Mouse (Mus musculus) cerebellum, adult 2 months (tissue): ENCODE data around the gene Alkbh5. TPM values are rescaled to one million over a fixed set of nuclear protein-coding genes. Genes with fewer than 3 reads are reported as not detected.
"Not testable (repeated sequence)": the region's sequence is repeated elsewhere in the genome, so short reads cannot be mapped to it uniquely, and the experiment has no call there.

Experiments
- DNase-seq, 2 experiments: peaks; one replicate each; pipeline ENCODE4 v3.0.0; 2021
- H3K27ac ChIP-seq: fragments of 200-500 bp; 2 replicates; pipeline ENCODE4 v1.5.1; 2012; ENCODE audit warnings: low read length, control low read depth, inconsistent platforms; ENCODE audit not compliant: insufficient read depth
- H3K27me3 ChIP-seq: fragments of 200-500 bp; 2 replicates; pipeline ENCODE4 v1.6.1; 2012; ENCODE audit warnings: inconsistent platforms, mild to moderate bottlenecking, low read length, moderate library complexity; ENCODE audit not compliant: control insufficient read depth, insufficient read depth
- H3K4me1 ChIP-seq: fragments of 200-500 bp; 2 replicates; pipeline ENCODE4 v1.6.1; 2011; ENCODE audit warnings: low read length; ENCODE audit not compliant: control insufficient read depth, insufficient read depth
- H3K4me3 ChIP-seq: fragments of 200-500 bp; replicated peaks from 2 replicates; pipeline ENCODE3; 2011; ENCODE audit warnings: mild to moderate bottlenecking, low read depth, low read length, control low read depth; ENCODE audit not compliant: insufficient read depth
- CTCF ChIP-seq: fragments of 200-500 bp; IDR thresholded peaks from 2 replicates; pipeline ENCODE4 v1.5.1; 2011; ENCODE audit warnings: low read depth, mild to moderate bottlenecking, control low read depth, low read length, moderate library complexity, borderline replicate concordance; ENCODE audit not compliant: insufficient read depth
- POLR2A ChIP-seq: fragments of 200-500 bp; IDR thresholded peaks from 2 replicates; pipeline ENCODE4 v1.6.1; 2011; ENCODE audit warnings: low read length, control low read depth, borderline replicate concordance; ENCODE audit not compliant: insufficient read depth
- WGBS: fragments of 180-500 bp; shearing (Covaris S2); methylation state at CpG from one replicate; pipeline ENCODE4 v1.1.7; 2018; 5-methylcytosine and 5-hydroxymethylcytosine counted together
- polyA plus RNA-seq: library from polyadenylated mRNA; depleted of rRNA; stranded (reverse); fragments of >200 nt; gene quantifications from 2 replicates; pipeline ENCODE4 v1.2.3, GENCODE M21; 2012

Gene Alkbh5
- polyA plus RNA-seq, 1 experiment: 25.2 TPM

DNA sequence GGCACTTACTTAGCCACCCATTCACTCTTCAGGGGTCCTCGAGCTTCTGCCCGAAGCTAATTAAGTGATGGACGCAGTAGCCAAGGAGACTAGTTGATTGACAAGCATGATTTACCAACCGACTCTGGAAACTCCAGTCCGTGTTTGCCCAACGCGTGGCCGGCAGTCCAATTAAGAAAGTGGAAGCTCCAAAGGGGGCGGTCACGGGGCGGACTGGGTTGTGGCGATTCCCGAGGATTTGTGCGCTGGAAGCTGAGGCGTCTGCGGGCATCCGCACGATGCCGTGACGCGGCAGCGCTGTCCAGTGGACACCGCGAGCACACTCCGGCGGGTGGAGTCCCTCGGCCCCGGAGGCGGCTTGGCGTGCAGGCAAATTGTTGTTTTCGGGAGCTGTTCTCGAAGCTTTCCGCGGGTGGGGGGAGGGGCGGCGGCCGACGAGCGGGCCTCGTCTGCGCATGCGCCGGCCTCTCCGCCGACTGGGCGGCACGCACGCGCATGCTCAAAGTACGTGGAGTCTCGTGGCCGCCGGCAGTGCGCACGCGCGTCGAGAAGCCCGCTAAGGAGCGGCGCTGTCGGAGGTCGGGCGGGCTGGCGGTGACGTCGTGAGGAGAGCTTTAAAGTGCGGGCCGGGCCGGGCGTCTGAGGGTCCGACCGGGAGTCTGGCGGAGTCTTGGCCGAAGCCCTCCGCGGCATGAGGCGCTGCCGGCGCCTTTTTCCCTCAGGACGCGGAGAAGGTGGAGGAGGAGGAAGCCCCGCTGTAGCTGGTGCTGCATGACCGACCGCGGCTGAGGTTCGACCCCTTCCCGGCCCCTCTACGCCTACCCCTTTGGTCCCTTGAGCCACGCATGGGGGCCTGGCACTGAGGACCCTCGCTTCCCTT lies 1.5 kb downstream of the Alkbh5 start:
- WGBS: under 1% methylated on average over 90 of the region's 91 CpGs
- TF ChIP-seq POLR2A (peak; percentile 59), CTCF (no peak)
- Histone ChIP-seq H3K27ac (peak overlapping the region; percentile 87), H3K27me3 (no peaks in the 10 kb centered on the region), H3K4me1 (no peaks in the 10 kb centered on the region), H3K4me3 (peak overlapping the region; percentile 82)
- peak; percentile 97 to 99 for DNase-seq

DNA sequence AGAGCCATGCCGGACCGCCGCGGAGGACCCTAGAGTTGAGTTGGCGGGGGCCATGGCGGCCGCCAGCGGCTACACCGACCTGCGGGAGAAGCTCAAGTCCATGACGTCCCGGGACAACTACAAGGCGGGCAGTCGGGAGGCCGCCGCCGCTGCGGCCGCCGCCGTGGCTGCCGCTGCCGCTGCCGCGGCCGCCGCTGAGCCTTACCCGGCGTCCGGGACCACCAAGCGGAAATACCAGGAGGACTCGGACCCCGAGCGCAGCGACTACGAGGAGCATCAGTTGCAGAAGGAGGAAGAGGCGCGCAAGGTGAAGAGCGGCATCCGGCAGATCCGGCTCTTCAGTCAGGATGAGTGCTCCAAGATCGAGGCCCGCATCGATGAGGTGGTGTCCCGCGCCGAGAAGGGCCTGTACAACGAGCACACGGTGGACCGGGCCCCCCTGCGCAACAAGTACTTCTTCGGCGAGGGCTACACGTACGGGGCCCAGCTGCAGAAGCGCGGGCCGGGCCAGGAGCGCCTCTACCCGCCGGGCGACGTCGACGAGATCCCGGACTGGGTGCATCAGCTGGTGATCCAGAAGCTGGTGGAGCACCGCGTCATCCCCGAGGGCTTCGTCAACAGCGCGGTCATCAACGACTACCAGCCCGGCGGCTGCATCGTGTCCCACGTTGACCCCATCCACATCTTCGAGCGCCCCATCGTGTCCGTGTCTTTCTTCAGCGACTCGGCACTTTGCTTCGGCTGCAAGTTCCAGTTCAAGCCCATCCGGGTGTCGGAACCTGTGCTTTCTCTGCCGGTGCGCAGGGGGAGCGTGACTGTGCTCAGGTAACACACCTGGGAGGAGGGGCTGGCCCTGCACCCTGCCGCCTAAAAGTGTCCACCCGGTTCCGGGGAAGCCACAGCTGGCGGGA lies 2.4 kb downstream of the Alkbh5 start:
- Histone ChIP-seq H3K4me3 (peak overlapping the region; percentile 68), H3K4me1 (no peaks in the 10 kb centered on the region), H3K27ac (peak overlapping the region; percentile 66), H3K27me3 (no peaks in the 10 kb centered on the region)
- WGBS: under 1% methylated on average over 93 of the region's 93 CpGs
- no peak for TF ChIP-seq POLR2A
- no peak for TF ChIP-seq CTCF
- DNase-seq: peak; percentile 44 to 57

DNA sequence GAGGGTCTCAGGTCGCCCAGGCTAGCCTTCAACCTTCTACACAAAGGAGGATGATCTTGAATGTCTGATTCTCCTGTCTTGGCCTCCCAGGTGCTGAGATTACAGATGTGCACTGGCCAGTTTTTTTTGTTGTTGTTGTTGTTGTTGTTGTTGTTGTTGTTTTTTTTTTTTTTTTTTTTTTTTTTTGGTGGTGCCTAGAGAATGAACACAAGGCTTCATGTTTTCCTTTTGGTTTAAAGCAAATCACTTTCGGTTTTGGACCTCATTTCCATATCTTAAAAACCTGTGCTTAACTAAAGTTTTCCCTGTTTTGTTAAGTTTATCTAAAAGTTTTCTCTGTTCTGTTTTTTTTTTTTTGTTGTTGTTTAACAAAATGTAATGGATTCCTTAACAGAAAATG lies 3.4 kb downstream of the Alkbh5 start:
- DNase-seq: no peak
- WGBS: 4% methylated on average over 2 of the region's 2 CpGs
- H3K4me1 ChIP-seq: no peaks in the 10 kb centered on the region
- H3K4me3 ChIP-seq: peak overlapping the region; percentile 68
- no peaks in the 10 kb centered on the region for H3K27me3 ChIP-seq
- TF ChIP-seq POLR2A: no peak
- no peak for TF ChIP-seq CTCF
- no peak overlapping the region for H3K27ac ChIP-seq

DNA sequence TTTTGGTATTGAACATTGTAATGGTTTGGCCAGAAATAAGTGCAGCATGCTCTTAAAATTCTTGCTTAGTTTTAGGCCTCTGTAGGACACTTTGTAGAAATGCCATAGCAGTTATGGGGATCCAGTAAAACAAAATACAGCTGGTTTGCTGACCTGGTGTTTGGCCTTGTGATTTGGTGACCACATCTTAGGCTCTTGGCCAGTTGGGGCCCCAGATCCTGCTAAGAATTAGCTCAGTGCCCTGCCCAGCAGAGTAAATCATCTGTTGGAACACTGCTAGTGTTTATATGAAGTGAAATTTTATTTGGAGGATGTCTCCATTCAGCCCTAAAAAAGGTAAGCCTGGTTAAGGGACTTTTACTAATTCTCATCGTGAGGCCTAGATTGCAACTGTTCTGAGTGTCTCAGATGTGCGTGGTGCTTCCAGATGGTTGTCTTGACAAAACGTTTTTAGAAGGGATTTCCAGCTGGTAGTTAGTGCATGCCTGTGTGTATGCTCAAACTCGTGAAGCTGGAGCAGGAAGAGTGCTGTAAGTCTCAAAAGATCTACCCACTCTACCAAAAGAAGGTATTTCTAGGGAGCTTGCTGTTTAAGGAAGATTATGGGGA lies 3.9 kb downstream of the Alkbh5 start:
- H3K4me3 ChIP-seq: peak overlapping the region; percentile 12
- DNase-seq: no peak
- TF ChIP-seq POLR2A (no peak), CTCF (no peak)
- no peaks in the 10 kb centered on the region for H3K4me1 ChIP-seq
- under 1% methylated on average over 4 of the region's 4 CpGs for WGBS
- H3K27ac ChIP-seq: no peak overlapping the region
- no peaks in the 10 kb centered on the region for H3K27me3 ChIP-seq

DNA sequence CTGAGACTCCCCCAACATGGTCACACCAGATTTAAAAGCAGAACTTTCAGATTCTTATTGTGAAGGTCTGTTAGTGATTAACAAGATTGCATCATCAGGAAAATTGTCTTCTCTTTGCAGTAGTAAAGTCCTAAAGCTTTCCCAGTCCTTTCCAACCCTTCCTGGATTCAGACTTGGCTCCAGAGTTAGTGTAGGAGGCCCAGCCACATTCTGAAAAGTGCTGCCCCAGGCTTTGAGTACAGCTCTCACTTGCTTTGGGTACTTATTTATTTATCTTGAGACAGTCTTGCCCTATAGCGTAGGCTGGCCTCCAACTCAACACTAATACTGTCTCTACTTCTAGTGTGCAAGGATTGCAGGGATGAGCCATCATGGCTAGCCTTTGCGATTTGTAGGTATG lies 4.6 kb downstream of the Alkbh5 start:
- Histone ChIP-seq H3K4me1 (no peaks in the 10 kb centered on the region), H3K27ac (no peak overlapping the region), H3K27me3 (no peaks in the 10 kb centered on the region), H3K4me3 (no peak overlapping the region)
- WGBS: 39% methylated on average over 2 of the region's 2 CpGs
- no peak for TF ChIP-seq POLR2A
- DNase-seq: no peak

DNA sequence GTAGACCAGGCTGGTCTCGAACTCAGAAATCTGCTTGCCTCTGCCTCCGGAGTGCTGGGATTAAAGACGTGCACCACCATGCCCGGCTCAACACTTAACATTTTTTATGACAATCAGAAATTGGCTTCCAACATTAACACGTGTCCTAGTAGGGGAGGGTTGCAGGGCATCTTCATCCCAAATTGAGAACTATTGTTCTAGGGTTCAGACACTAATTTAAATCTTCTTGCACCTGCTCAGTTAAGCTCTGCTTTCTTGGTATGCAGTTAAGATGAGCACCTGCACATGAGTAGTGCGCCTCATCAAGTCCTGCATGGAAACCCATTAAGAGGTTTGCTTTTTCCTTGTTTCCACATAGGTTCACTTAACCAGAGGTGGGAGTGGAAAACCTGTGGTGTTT lies 5.7 kb downstream of the Alkbh5 start:
- Histone ChIP-seq H3K27ac (no peak overlapping the region), H3K27me3 (no peaks in the 10 kb centered on the region), H3K4me1 (no peaks in the 10 kb centered on the region), H3K4me3 (no peak overlapping the region)
- no peak for TF ChIP-seq CTCF
- no peak for TF ChIP-seq POLR2A
- 51% methylated on average over 6 of the region's 6 CpGs for WGBS
- no peak for DNase-seq

DNA sequence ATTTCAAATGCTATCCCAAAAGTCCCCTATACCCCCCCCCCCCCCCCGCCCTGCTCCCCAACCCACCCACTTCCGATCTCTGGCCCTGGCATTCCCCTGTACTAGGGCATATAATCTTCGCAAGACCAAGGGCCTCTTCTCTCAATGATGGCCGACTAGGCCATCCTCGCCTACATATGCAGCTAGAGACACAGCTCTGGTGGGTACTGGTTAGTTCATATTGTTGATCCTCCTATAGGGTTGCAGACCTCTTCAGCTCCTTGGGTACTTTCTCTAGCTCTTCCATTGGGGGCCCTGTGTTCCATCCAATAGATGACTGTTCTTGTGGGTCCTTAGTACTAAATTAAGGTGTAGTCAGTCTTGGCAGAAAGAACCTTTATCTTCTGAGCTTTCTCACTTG lies 7.0 kb downstream of the Alkbh5 start:
- 72% methylated on average over 5 of the region's 5 CpGs for WGBS
- not testable (repeated sequence) for DNase-seq, H3K4me1 ChIP-seq, H3K27me3 ChIP-seq, H3K4me3 ChIP-seq, H3K27ac ChIP-seq
